Mouse (Mus musculus) MEL (cell line): ENCODE data around the gene Prrx2.

ENCODE experiments used
- CTCF ChIP-seq, 3 experiments: IDR thresholded peaks in 2 of 3; conservative IDR thresholded peaks in 1 of 3; 2 replicates each; pipeline ENCODE4 v1.5.1; 2011 to 2012; ENCODE audit warnings: low read length in 3 of 3, low read depth in 2 of 3, mild to moderate bottlenecking in 2 of 3, improper control_type of control experiment in 1 of 3, inconsistent platforms in 1 of 3, mixed read lengths in 1 of 3, moderate library complexity in 1 of 3; ENCODE audit not compliant: control insufficient read depth in 1 of 3, insufficient read depth in 1 of 3, poor library complexity in 1 of 3, severe bottlenecking in 1 of 3
- NRF1 ChIP-seq: IDR thresholded peaks from 2 replicates; pipeline ENCODE4 v1.6.1; 2014; ENCODE audit warnings: low read depth, mild to moderate bottlenecking, inconsistent platforms, low read length, improper control_type of control experiment, moderate library complexity; ENCODE audit not compliant: poor library complexity, insufficient read depth, severe bottlenecking
- POLR2A ChIP-seq, 2 experiments: IDR thresholded peaks; 2 replicates each; pipeline ENCODE4 v1.6.1; 2011 to 2012; ENCODE audit warnings: low read length in 2 of 2, mild to moderate bottlenecking in 2 of 2, control low read depth in 1 of 2, improper control_type of control experiment in 1 of 2, low read depth in 1 of 2, moderate library complexity in 1 of 2; ENCODE audit not compliant: control insufficient read depth in 1 of 2, insufficient read depth in 1 of 2, poor library complexity in 1 of 2

- TF ChIP-seq CTCF (IDR thresholded peaks at IDR 0.05 in 2 of 3, conservative IDR thresholded peaks at IDR 0.05 in 1 of 3; ENCODE audit: control insufficient read depth in 1 of 3, insufficient read depth in 1 of 3, low read depth in 2 of 3, low read length in 3 of 3, poor library complexity in 1 of 3, severe bottlenecking in 1 of 3) (no peak), NRF1 (no peak), POLR2A (IDR thresholded peaks at IDR 0.05; ENCODE audit: control insufficient read depth in 1 of 2, insufficient read depth in 1 of 2, low read depth in 1 of 2, low read length in 2 of 2, poor library complexity in 1 of 2) (no peak)
These were observed 69.5 kb downstream of the Prrx2 start for GRCm38 (mm10) chr2:30904231-30904630.
